Mouse (Mus musculus) heart, postnatal 0 days (tissue): Measurements from ENCODE around the gene Xpc.

Experiments used
- CTCF ChIP-seq: IDR thresholded peaks from 2 replicates; pipeline ENCODE4 v1.5.1; 2016; ENCODE audit warnings: antibody characterized with exemption, control low read depth, low read depth
- EP300 ChIP-seq: IDR thresholded peaks from 2 replicates; pipeline ENCODE4 v1.6.1; 2016; ENCODE audit warnings: antibody characterized with exemption, low read depth

- TF ChIP-seq EP300 (no peak), CTCF (no peak)
These were observed 33.9 kb upstream of the Xpc start for GRCm38 (mm10) chr6:91549621-91550020.
